Comparison of ENCODE assay signal across 9 mouse cellular contexts in the genomic region with DNA sequence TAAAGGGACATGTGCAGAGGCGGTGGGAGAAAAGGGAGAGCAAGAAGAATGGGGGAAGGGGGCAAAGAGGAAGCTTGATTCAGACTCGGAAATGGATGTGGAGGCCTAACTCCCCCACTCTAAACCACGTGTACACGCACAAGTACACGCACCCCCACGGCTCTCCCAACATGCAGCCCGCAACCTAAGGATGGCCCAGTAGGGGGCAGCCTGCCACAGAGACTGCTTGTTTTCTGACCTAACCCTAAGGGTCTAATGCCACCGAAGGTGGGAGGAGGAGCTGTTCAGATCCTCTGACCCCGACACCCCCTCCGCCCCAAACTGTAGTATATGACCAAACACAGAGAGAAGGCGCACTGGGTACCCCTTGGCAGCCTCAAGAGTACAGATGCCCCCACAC. TPM values are rescaled to one million over a fixed set of nuclear protein-coding genes. Genes with fewer than 3 reads are reported as not detected.
DNase-seq lines count a peak whose midpoint lies in the region; ATAC-seq and TF ChIP-seq lines count a peak whose summit lies in the region.
"Had no signal": no experiment of that assay in that cellular context is flagged by ENCODE, and none has a peak within 500 bp of the region (broad histone marks: within the 10 kb centered on the region; RNA-seq: fewer than 3 reads in every experiment).

No protein-coding gene starts in this region.

- no peak overlapping the region for H3K27ac ChIP-seq in embryonic facial prominence, embryonic 14.5 days (replicated peaks; ENCODE audit: low read depth, low read length)
- peak overlapping the region; percentile 89 for H3K27ac ChIP-seq in layer of hippocampus, adult 2 months
- H3K27ac ChIP-seq in liver, postnatal 0 days (ENCODE audit: low read depth): no peak overlapping the region
- no peak overlapping the region for H3K27ac ChIP-seq in neural tube, embryonic 14.5 days (ENCODE audit: low read depth, low read length)
- H3K27ac ChIP-seq: macrophage had no signal

- H3K4me3 ChIP-seq in embryonic facial prominence, embryonic 14.5 days (ENCODE audit: low read depth, low read length): peak overlapping the region; percentile 46
- H3K4me3 ChIP-seq in layer of hippocampus, adult 2 months: peak overlapping the region; percentile 48
- peak overlapping the region; percentile 42 for H3K4me3 ChIP-seq in liver, postnatal 0 days (ENCODE audit: low read depth, low read length)
- peak overlapping the region; percentile 41 for H3K4me3 ChIP-seq in neural tube, embryonic 14.5 days (ENCODE audit: low read depth, low read length)

- H3K9me3 ChIP-seq in embryonic facial prominence, embryonic 14.5 days (ENCODE audit: control insufficient read depth, low read length): no peaks in the 10 kb centered on the region
- no peaks in the 10 kb centered on the region for H3K9me3 ChIP-seq in liver, postnatal 0 days (ENCODE audit: low read length)
- no peaks in the 10 kb centered on the region for H3K9me3 ChIP-seq in neural tube, embryonic 14.5 days (ENCODE audit: control insufficient read depth, low read length)

- H3K27me3 ChIP-seq in embryonic facial prominence, embryonic 14.5 days (replicated peaks; ENCODE audit: control insufficient read depth, insufficient read depth, low read length): no peaks in the 10 kb centered on the region
- no peaks in the 10 kb centered on the region for H3K27me3 ChIP-seq in liver, postnatal 0 days (ENCODE audit: insufficient read depth, low read length)
- H3K27me3 ChIP-seq in neural tube, embryonic 14.5 days (ENCODE audit: control insufficient read depth, insufficient read depth, low read length): no peaks in the 10 kb centered on the region

- peak overlapping the region; percentile 65 for H3K9ac ChIP-seq in embryonic facial prominence, embryonic 14.5 days (ENCODE audit: low read depth, low read length)
- no peak overlapping the region for H3K9ac ChIP-seq in liver, postnatal 0 days (replicated peaks)
- peak overlapping the region; percentile 64 for H3K9ac ChIP-seq in neural tube, embryonic 14.5 days (replicated peaks; ENCODE audit: low read depth, low read length)

- no peak for TF ChIP-seq EP300 in liver, postnatal 0 days (IDR thresholded peaks at IDR 0.05; ENCODE audit: low read depth)

- DNase-seq in CD4-positive helper T cell, adult 2 months (ENCODE audit: low read depth, low spot score): peak; percentile 34
- peak; percentile 34 to 43 for DNase-seq in adrenal gland, adult 18-20 months (ENCODE audit: low spot score in 2 of 2)
- peak; percentile 63 for DNase-seq in embryonic facial prominence, embryonic 14.5 days (ENCODE audit: low spot score)
- DNase-seq in heart, postnatal 4 days: peak; percentile 69
- peak; percentile 83 to 88 for DNase-seq in layer of hippocampus, adult 2 months (ENCODE audit: low spot score in 2 of 2)
- DNase-seq in liver, postnatal 0 days: peak; percentile 74
- DNase-seq in thymus, postnatal 14 days: peak; percentile 72

- H3K4me1 ChIP-seq in embryonic facial prominence, embryonic 14.5 days (ENCODE audit: control insufficient read depth, insufficient read depth, low read length): peaks cover 9% of the 10 kb centered on the region
- H3K4me1 ChIP-seq in liver, postnatal 0 days (ENCODE audit: insufficient read depth): peaks cover 17% of the 10 kb centered on the region
- no peaks in the 10 kb centered on the region for H3K4me1 ChIP-seq in neural tube, embryonic 14.5 days (ENCODE audit: control insufficient read depth, insufficient read depth, low read length)

- TF ChIP-seq CTCF in layer of hippocampus, adult 2 months (conservative IDR thresholded peaks at IDR 0.05): peak; percentile 90
- peak; percentile 75 for TF ChIP-seq CTCF in liver, postnatal 0 days (IDR thresholded peaks at IDR 0.05; ENCODE audit: low read depth)

- H3K36me3 ChIP-seq in embryonic facial prominence, embryonic 14.5 days (ENCODE audit: control insufficient read depth, insufficient read depth, low read length): no peaks in the 10 kb centered on the region
- H3K36me3 ChIP-seq in liver, postnatal 0 days (replicated peaks; ENCODE audit: insufficient read depth, low read length): no peaks in the 10 kb centered on the region
- H3K36me3 ChIP-seq in neural tube, embryonic 14.5 days (ENCODE audit: control insufficient read depth, insufficient read depth, low read length): no peaks in the 10 kb centered on the region

- no peak for ATAC-seq in embryonic facial prominence, embryonic 14.5 days (ENCODE audit: low read depth)
- peak; percentile 60; the same call in 1 of the 2 replicates for ATAC-seq in liver, postnatal 0 days
- ATAC-seq in neural tube, embryonic 14.5 days (ENCODE audit: low read depth): peak; percentile 64

- H3K4me2 ChIP-seq in embryonic facial prominence, embryonic 14.5 days (ENCODE audit: low read depth, low read length): peak overlapping the region; percentile 95
- H3K4me2 ChIP-seq in liver, postnatal 0 days (ENCODE audit: low read depth, low read length): peak overlapping the region; percentile 76
- peak overlapping the region; percentile 96 for H3K4me2 ChIP-seq in neural tube, embryonic 14.5 days (ENCODE audit: low read depth, low read length)

- WGBS in embryonic facial prominence, embryonic 14.5 days: 3% methylated on average over 11 of the region's 11 CpGs
- WGBS in liver, postnatal 0 days (ENCODE audit: insufficient replicate concordance): 4% methylated on average over 11 of the region's 11 CpGs
- 6% methylated on average over 11 of the region's 11 CpGs for WGBS in neural tube, embryonic 14.5 days

RNA-seq across cellular contexts. Expression of gene Chrm1, which starts 1.3 kb away (rescaled TPM):
- 1 to 10 TPM in 1 of 2 experiments, under 1 TPM in 1; 0.60 to 1.5 TPM for total RNA-seq in adrenal gland, adult 18-20 months (2021)
- 0.35 and 0.45 TPM in 2 replicates for polyA plus RNA-seq in embryonic facial prominence, embryonic 14.5 days (2014; fragmentation: Nextera tagmentation; extraction: Ambion mirVana)
- total RNA-seq in heart, postnatal 4 days (2021): not detected
- 100 to 1,000 TPM; 179 to 190 TPM for total RNA-seq in layer of hippocampus, adult 2 months (2021)
- polyA plus RNA-seq in liver, postnatal 0 days (2015; fragmentation: Nextera tagmentation; extraction: Ambion mirVana): not detected in 2 replicates
- polyA plus RNA-seq in neural tube, embryonic 14.5 days (2014; fragmentation: Nextera tagmentation; extraction: Ambion mirVana): 0.19 and 0.26 TPM in 2 replicates
- polyA plus RNA-seq: macrophage had no signal

RNA-seq across cellular contexts. Expression of gene Slc22a6, which starts 44.5 kb away (rescaled TPM):
- total RNA-seq in adrenal gland, adult 18-20 months (2021): under 1 TPM in 1 of 2 experiments, not detected in 1; 0.17 TPM
- polyA plus RNA-seq in embryonic facial prominence, embryonic 14.5 days (2014; fragmentation: Nextera tagmentation; extraction: Ambion mirVana): 0.67 and 1.1 TPM in 2 replicates
- not detected for total RNA-seq in heart, postnatal 4 days (2021)
- total RNA-seq in layer of hippocampus, adult 2 months (2021): 1 to 10 TPM; 2.2 to 2.8 TPM
- polyA plus RNA-seq in liver, postnatal 0 days (2015; fragmentation: Nextera tagmentation; extraction: Ambion mirVana): not detected in 2 replicates
- polyA plus RNA-seq in neural tube, embryonic 14.5 days (2014; fragmentation: Nextera tagmentation; extraction: Ambion mirVana): 1.8 TPM in 1 of 2 replicates, not detected in the other
- polyA plus RNA-seq: macrophage had no signal

Comparison
In these comparisons a context has a peak if more than half of its experiments do, and no peak if none do; other contexts are left out.
1. DNase-seq: peak in every context shown above with its lines; median percentile 86 in layer of hippocampus, adult 2 months; 74 in liver, postnatal 0 days; 72 in thymus, postnatal 14 days; 69 in heart, postnatal 4 days; 63 in embryonic facial prominence, embryonic 14.5 days; 38 in adrenal gland, adult 18-20 months; 34 in CD4-positive helper T cell, adult 2 months.
2. RNA of gene Chrm1, which starts 1.3 kb away (total RNA-seq): 179 to 190 TPM in layer of hippocampus, adult 2 months; 0.60 to 1.5 TPM in adrenal gland, adult 18-20 months and not detected in heart, postnatal 4 days; every median in the first group is over 10 times any median in the second.
3. Peak in every context shown above with its lines, with median percentiles within 50 percentile points of each other: H3K4me2 ChIP-seq and H3K4me3 ChIP-seq.